Mouse (Mus musculus) macrophage (primary cell): ENCODE data around the gene Atf3. TPM values are rescaled to one million over a fixed set of nuclear protein-coding genes. Genes with fewer than 3 reads are reported as not detected.

ENCODE experiments used
- H3K27ac ChIP-seq: fragments of 350-480 bp; formaldehyde crosslinking; 2 replicates; pipeline ENCODE4 v1.9.0; 2021
- H3K36me3 ChIP-seq: fragments of 350-480 bp; formaldehyde crosslinking; 2 replicates; pipeline ENCODE4 v1.9.0; 2021; ENCODE audit errors: inconsistent target
- H3K4me3 ChIP-seq: fragments of 350-480 bp; formaldehyde crosslinking; 2 replicates; pipeline ENCODE4 v1.9.0; 2021; ENCODE audit errors: inconsistent target
- H3K79me2 ChIP-seq: fragments of 350-480 bp; formaldehyde crosslinking; 2 replicates; pipeline ENCODE4 v1.9.0; 2021; ENCODE audit errors: inconsistent target
- WGBS: methylation state at CpG from one replicate; pipeline ENCODE4 v1.1.7; 2026; ENCODE audit warnings: inconsistent platforms; ENCODE audit not compliant: missing documents; 5-methylcytosine and 5-hydroxymethylcytosine counted together
- polyA plus RNA-seq: library from polyadenylated mRNA; stranded (reverse); fragments of 250-400 nt; gene quantifications from 3 replicates; pipeline ENCODE4 v1.2.4, GENCODE M21; 2018; ENCODE audit warnings: inconsistent platforms

The Atf3 gene
- polyA plus RNA-seq, 1 experiment from 2014 or later = 678 TPM

DNA sequence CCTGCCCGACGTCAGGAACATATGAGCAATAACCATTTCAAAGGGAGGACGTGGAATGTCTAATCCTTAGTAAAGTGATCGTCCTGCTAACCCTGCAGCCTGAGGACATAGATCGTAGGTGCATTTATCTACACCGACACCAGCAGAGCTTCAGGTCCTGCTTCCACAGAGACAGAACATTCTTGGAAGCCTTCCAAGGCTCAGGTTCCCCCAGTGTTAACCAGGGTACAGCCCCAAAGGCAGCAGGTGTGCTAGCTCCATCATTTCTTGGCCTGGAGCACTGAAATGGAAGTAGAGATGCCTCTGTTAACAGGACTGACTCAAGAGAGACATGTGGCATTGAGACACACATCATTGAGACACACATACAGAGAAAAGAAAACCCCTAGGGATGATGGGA is 25.6 kb downstream of the Atf3 start:
- Histone ChIP-seq H3K36me3 (no peaks in the 10 kb centered on the region), H3K79me2 (no peaks in the 10 kb centered on the region), H3K27ac (no peak overlapping the region), H3K4me3 (no peak overlapping the region)
- 93% methylated on average over 6 of the region's 6 CpGs for WGBS

DNA sequence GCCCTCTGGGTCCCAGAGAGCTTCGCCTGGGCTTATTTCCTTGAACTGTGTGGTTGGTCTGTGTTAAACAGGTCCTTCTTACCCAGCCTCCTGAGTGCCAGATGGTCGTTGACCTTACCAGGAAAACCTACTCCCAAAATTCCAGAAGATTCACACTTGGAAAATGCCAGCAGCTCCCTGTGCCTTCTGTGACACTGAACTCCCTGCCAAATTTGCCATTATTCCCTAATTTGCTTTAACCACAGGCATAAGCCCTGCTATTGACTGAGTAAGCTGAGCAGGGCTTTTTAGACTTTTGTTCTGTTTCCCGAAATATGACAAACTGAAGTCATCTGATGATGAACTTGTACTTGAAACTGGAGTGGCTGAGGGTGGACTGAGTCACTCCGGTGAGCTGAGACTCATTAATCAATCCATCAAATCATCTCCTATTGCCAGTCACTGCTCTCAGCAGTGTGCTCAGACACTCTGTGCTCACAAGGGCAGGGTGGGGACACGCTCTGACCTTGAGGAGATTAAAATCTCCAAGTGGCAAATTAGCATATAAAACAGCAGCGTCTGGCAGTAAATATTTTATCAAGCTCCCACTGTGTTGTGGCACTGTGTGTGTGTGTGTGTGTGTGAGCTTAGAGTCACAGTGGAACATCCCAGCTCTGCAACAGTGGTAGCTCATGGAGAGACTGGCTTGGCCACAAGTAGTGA is 28.0 kb downstream of the Atf3 start:
- Histone ChIP-seq H3K36me3 (no peaks in the 10 kb centered on the region), H3K27ac (peak overlapping the region; percentile 55), H3K79me2 (no peaks in the 10 kb centered on the region; the same call in 1 of the 2 replicates), H3K4me3 (no peak overlapping the region)
- WGBS = 81% methylated on average over 6 of the region's 6 CpGs

DNA sequence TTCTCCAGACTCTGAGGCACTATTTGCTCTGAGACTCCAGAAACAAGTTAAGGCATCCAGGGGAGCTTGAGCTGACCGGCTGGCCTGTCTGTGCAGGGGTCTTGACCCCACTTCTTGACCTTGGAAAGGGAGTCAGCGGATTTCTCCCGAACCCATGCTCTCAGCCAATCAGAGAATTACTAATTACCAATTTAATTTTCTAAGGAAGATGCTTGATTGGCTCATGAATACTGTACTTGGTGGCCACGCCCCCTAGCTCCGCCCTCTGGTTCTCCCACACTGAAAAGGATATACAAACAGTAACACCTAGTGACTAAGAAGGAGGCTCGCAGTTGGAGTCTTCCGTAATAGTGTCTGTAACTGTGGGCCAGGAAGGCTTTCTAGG is 31.5 kb downstream of the Atf3 start:
- 25% methylated on average over 7 of the region's 7 CpGs for WGBS
- Histone ChIP-seq H3K4me3 (no peak overlapping the region; the same call in 1 of the 2 replicates), H3K79me2 (peaks cover 16% of the 10 kb centered on the region), H3K27ac (peak overlapping the region; percentile 87), H3K36me3 (no peaks in the 10 kb centered on the region)

DNA sequence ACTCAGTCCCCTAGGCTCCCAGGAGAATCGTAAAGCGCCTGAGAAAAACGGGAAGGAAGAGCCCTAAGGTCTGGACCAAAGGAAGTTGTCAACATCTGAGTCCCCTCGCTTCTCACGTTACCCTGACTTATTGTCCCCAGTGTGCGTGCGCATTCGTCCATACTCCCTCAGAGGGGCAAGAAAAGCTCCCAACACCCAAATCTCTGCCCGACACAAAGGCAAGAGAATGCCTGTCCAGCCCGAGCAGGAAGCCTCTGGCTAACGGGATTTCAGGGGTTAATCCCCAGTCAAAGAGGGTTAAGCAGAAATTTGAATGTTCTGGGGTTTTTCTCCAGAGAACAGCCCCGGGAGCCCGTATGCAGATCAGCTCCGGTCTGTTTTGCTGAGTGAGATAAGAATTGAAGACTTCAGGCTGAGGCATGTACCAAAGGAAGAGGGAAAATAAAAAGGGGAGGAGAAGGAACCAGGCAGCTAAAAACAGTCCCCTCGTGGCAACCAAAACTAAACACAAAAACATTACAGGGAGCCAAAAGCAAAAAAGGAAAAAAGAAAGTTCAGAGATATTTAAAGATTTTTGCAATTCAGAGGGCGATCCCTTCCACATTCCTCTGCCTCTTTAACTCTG is 32.0 kb downstream of the Atf3 start:
- H3K79me2 ChIP-seq = peaks cover 21% of the 10 kb centered on the region
- H3K27ac ChIP-seq = peak overlapping the region; percentile 87
- H3K4me3 ChIP-seq = peak overlapping the region; percentile 19
- WGBS = 3% methylated on average over 12 of the region's 16 CpGs
- H3K36me3 ChIP-seq = no peaks in the 10 kb centered on the region

DNA sequence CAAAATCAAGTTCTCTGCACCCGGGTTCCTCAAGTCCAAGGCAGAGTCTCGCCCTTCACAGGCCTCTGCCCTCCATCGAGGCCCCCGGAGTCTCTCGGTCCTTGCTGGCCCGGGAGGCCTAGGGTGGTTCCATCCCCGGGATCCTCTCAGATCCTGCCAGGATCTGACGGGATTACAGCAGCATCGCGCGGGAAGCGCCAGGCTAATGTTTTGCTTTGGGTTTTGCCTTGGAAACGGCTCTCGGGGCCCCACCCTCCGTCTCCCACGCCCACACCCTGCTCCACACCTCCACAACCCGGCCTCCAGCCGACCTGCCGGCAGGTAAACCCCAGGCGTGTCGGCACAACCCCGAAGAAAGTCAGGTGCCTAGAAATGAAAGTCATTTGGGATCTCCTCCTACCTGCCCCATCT is 33.0 kb downstream of the Atf3 start:
- Histone ChIP-seq H3K4me3 (peak overlapping the region; percentile 43), H3K27ac (peak overlapping the region; percentile 87), H3K36me3 (no peaks in the 10 kb centered on the region), H3K79me2 (peaks cover 31% of the 10 kb centered on the region)
- 18% methylated on average over 21 of the region's 22 CpGs for WGBS

DNA sequence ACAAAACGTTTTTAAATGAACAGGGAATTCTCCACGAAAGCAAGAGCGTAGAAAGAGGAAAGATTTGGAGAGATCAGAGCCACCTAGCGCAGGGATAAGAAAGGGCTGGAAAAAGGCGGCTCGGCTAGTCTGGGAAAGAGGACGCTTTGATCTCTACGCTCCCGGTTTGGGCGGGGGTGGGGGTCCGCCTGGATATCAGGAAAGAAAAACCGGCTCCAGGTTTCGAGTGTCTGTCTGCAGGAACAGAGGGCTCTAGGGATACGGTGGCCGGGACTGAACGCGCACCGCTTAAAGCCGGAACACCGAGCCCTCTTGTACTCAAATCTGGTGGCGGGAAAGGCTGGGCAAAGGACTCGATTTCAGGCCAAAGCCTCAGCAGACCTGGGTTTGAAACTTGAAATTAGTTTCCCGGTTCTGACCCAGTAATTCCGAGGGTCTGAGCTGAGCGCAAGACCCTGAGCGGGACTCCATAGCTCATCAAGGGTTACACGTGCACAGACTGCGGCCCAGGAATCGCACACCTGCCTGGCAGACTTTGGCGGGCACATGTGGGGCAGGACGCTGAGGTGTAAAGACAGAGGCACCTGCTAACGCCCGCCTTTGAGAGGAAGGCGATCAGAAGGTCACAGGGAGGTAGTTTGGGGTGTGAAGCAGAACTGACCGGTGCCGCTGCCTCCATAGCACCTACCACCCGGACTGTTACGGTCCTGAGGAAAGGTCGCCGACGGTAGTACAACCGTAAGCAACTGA is 33.6 kb downstream of the Atf3 start:
- peak overlapping the region; percentile 43 for H3K4me3 ChIP-seq
- H3K79me2 ChIP-seq = peaks cover 37% of the 10 kb centered on the region
- H3K36me3 ChIP-seq = no peaks in the 10 kb centered on the region; the same call in 1 of the 2 replicates
- H3K27ac ChIP-seq = peak overlapping the region; percentile 87
- 21% methylated on average over 40 of the region's 42 CpGs for WGBS

DNA sequence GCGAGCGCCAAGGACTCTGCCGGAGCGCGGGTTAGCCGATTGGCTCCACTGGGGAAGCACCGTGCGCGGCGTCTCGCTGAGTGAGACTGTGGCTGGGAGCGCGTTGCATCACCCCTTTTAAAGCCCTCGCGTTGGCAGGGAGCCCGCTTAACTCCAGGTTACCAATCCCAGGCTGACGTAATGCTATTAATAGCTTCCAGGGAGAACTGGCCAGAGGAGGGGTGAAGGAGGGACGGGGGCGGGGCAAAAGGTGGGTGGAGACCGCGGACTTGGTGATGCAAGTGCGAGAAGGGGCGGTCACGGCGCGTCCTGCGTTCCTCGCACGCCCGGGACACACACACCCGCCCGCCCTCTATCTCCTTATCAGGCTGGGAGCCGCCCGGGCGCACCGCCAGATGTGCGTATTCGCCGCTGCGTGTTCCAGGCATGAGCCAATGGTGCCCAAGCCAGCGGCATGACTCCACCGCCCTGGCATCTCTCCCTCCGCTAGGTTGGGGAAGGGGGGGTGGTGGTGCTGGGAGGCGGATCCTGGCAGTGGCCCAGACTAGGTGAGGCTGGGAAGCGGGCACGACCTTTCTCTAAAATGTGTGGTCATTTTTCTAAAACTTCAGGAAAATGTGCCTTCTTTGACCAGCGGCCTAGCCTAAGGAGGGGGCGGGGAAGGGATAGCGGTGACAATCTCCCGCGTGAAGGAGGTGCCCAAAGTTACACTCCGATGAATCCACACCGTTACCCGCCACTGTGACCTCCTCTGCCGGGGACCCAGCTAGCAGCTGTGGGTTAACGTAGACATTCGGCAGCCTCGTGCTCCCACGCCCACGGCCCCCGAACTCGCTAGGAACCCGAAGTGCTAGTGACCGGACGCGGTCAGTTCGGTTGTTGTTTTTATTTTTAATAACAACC is 34.4 kb downstream of the Atf3 start:
- peaks cover 46% of the 10 kb centered on the region for H3K79me2 ChIP-seq
- WGBS = under 1% methylated on average over 64 of the region's 67 CpGs
- H3K36me3 ChIP-seq = peaks cover 5% of the 10 kb centered on the region; the same call in 1 of the 2 replicates
- H3K4me3 ChIP-seq = peak overlapping the region; percentile 95
- H3K27ac ChIP-seq = peak overlapping the region; percentile 89

DNA sequence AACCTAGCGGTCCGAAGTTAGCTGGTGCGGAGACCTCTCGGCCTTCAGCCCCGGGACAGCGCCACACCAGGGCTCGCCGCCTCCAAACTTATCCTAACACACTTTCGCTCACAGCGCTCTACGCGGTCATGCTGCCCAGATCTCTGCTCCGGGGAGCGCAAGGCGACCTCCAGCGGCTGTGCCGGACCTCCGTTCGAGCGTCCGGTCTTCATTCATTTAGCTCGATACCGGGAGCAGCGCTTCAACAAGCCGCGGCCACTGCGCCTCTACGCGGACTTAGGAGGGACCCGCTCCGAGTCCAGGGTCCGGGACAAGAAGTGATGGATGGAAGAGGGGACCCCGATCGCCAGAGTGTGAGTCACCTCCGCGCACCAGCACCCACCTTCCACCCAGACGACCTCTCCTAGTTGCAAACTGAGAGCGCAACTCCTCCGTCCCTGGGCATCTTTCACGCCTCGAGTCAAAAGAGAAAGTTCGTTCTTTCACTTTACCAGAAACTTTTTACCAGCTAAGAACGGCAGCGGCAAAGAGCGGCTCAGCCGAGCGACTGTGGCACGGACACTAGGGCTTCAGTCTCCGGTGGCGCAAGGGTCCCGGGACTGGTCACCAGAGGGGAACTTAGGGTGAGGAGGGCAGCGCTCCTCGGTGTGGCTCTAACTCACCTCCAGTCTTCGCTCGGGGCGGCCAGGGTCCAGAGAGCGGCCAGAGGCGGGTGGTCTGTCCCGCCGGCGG is 35.2 kb downstream of the Atf3 start:
- H3K4me3 ChIP-seq = peak overlapping the region; percentile 95
- WGBS = 1% methylated on average over 52 of the region's 61 CpGs
- peaks cover 13% of the 10 kb centered on the region; the same call in 1 of the 2 replicates for H3K36me3 ChIP-seq
- peak overlapping the region; percentile 89 for H3K27ac ChIP-seq
- H3K79me2 ChIP-seq = peaks cover 54% of the 10 kb centered on the region

DNA sequence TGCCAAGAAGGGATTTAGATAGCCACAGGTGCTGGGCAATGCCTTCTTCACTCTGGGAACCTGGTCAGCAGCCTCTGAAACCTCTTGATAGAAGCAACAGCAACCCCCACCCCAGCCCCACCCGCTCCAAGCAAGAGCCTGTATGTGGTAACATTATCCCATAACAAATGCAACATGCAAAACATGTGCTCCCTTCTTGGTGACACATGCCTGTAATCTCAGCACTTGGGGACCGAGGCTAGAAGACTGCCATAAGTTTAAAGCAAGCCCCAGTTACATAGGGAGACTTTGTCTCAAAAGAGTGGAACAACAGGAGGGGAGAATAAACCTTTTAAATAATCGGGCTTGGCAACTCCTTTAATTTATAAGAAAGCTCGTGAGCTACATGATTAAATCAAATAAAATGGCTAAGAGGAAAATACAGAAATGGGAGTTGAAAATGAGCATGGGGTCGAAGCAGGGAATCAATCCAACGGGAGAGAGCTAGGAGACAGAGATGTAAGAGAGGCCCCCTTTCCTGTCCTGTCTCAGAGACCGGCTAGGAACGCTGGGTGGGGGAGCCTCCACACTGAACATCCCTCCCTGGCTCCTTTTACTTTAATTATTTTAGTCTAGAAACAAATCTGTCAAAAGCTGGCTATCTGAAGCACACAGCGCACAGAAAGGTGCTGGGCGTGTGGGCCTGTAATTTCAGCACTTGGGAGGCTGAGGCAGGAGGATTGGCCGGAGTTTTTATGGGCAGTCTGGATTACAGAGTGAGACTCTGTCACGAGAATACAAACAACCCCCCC is 36.2 kb downstream of the Atf3 start:
- peaks cover 63% of the 10 kb centered on the region for H3K79me2 ChIP-seq
- H3K4me3 ChIP-seq = peak overlapping the region; percentile 95
- peaks cover 22% of the 10 kb centered on the region; the same call in 1 of the 2 replicates for H3K36me3 ChIP-seq
- WGBS = 33% methylated on average over 12 of the region's 12 CpGs
- peak overlapping the region; percentile 89 for H3K27ac ChIP-seq

DNA sequence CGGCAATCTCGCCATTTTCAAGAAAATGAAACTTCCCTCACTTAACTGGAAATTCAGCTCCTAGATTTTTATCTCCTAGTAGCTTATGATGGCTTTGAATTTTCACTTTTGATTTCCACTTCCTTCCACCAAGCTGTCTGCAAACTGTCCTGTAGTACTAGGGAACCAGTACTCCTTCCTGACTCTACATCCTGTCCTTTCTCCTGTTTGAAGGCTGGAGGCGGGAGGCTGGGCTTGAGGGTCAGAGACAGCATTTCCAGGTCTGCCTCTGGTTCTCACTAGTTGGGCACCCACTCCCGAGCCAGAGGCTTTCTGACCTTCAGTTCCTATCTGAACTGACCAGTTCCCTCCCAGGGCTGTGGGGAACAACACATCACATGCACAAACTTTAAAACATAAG is 37.4 kb downstream of the Atf3 start:
- Histone ChIP-seq H3K4me3 (peak overlapping the region; percentile 95), H3K27ac (peak overlapping the region; percentile 89)
- 9% methylated on average over 4 of the region's 4 CpGs for WGBS

DNA sequence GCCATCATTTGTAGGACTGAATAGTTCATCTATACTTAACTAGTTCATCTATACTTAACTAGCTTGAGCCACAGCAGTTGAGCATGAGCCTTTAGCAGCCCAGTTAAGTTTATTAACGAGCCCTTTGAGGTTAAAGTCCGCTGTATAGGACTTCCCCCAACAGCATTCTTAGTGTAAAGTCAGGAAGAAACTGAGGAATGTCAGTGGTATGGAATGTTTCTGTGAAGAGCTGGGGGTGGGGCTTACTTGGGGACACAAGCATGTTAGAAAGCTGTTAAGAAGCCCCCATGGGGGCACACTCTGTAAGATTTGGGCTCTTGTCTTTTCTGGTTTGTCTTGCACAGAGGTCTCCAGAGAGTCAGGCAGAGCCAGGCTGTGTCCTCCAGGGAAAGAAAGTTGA is 38.0 kb downstream of the Atf3 start:
- Histone ChIP-seq H3K27ac (peak overlapping the region; percentile 89), H3K4me3 (peak overlapping the region; percentile 95), H3K79me2 (peaks cover 81% of the 10 kb centered on the region), H3K36me3 (peaks cover 40% of the 10 kb centered on the region)
- 55% methylated on average over 2 of the region's 2 CpGs for WGBS

More for the DNA sequence above, 37.4 kb downstream of the Atf3 start:
- Histone ChIP-seq H3K36me3 (peaks cover 35% of the 10 kb centered on the region), H3K79me2 (peaks cover 76% of the 10 kb centered on the region)

DNA sequence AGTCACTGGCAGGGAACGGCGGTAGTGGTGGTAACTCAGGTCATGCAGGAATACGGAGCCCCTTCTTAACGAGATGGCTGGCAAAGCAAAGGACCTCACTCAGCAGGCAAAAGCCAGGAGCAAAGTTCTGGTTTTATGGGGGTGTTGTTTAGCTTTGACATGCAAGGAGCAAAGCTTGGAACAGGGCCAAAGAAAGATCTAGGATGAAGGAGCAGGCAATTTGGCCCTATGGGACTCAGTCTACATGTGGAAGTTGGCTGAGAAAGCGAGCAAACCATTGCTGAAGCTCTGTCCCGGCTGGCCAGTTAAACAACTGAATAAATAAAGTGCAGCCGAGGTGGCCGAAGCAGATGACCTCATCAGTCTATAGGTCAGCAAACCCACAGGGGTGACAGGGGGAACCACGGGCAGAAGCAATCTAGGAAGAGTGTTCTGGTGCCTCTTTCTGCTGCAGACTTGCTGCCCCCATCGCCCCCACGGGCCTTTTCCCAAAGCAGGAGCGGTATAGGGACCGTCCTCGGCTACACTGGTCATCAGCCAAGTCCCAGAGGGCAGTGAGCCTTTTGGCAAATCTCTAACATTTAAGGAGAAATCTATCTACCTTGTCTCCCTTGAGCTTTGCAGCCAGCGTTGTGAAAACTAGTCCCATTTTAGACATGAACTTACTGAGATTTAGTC is 39.2 kb downstream of the Atf3 start:
- Histone ChIP-seq H3K4me3 (peak overlapping the region; percentile 95; the same call in 1 of the 2 replicates), H3K36me3 (peaks cover 52% of the 10 kb centered on the region), H3K79me2 (peaks cover 93% of the 10 kb centered on the region), H3K27ac (0 out of 2 replicates have a peak overlapping the region, but pooled peaks have one; percentile 89)
- WGBS = 58% methylated on average over 12 of the region's 15 CpGs
